Comparison of ENCODE assay signal across 19 mouse cellular contexts in the genomic region with DNA sequence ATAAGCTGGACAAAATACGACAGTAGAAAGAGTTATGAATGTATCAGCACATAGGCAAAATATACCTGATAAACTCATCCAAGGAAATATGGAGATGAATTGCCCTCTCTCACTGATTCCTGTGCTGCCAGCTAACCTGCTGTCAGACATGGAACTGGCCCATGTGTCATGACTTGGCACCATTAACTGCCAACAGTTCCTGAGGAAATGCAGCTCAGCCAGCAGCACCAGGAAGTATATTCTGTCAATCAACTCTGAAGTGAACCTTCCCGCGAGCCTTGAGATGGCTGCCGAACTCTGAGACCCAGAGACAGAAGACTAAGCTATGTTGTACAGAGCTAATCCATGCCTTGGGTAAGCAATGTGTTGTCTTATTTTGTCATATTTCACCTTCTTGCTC.
A peak's percentile ranks its signal among the peaks of the same experiment; 100 is the strongest.
DNase-seq lines count a peak whose midpoint lies in the region; ATAC-seq and TF ChIP-seq lines count a peak whose summit lies in the region.
"Had no signal": no experiment of that assay in that cellular context is flagged by ENCODE, and none has a peak within 500 bp of the region (broad histone marks: within the 10 kb centered on the region; RNA-seq: fewer than 3 reads in every experiment).

No protein-coding gene starts in this region.

- H3K27ac ChIP-seq in gastrocnemius, adult 2 months, result no peak overlapping the region
- H3K27ac ChIP-seq in lung, postnatal 0 days (ENCODE audit: low read length), result no peak overlapping the region
- H3K27ac ChIP-seq: embryonic facial prominence, embryonic 10.5 days; forebrain, embryonic 15.5 days; heart, embryonic 15.5 days; hindbrain, embryonic 12.5 days; kidney, embryonic 15.5 days; stomach, embryonic 15.5 days had no signal

- TF ChIP-seq CTCF in gastrocnemius, adult 2 months (IDR thresholded peaks at IDR 0.05), result no peak
- no peak for TF ChIP-seq CTCF in lung, postnatal 0 days (IDR thresholded peaks at IDR 0.05)

- DNase-seq in adrenal gland, postnatal 25 days, result peak; percentile 1
- no peak for DNase-seq in adrenal gland, postnatal 36 days
- peak; percentile 24 for DNase-seq in gastrocnemius, adult 2 months
- no peak for DNase-seq in gastrocnemius, postnatal 10 days
- peak; percentile 2 for DNase-seq in lung, postnatal 36 days
- DNase-seq in lung, postnatal 0 days (ENCODE audit: low spot score), result no peak
- DNase-seq in thymus, postnatal 4 days, result no peak
- DNase-seq: B cell, adult 2 months; cerebellum, adult 9-11 months; midbrain, embryonic 14.5 days; thymus, adult 2 months had no signal

- no peak for TF ChIP-seq EP300 in lung, postnatal 0 days (IDR thresholded peaks at IDR 0.05)

- no peaks in the 10 kb centered on the region for H3K9me3 ChIP-seq in lung, postnatal 0 days (ENCODE audit: low read length)
- H3K9me3 ChIP-seq: embryonic facial prominence, embryonic 10.5 days; forebrain, embryonic 15.5 days; heart, embryonic 15.5 days; hindbrain, embryonic 12.5 days; kidney, embryonic 15.5 days; stomach, embryonic 15.5 days had no signal

- H3K4me3 ChIP-seq in gastrocnemius, adult 2 months, result no peak overlapping the region
- no peak overlapping the region for H3K4me3 ChIP-seq in lung, postnatal 0 days (ENCODE audit: low read depth, low read length)
- H3K4me3 ChIP-seq: embryonic facial prominence, embryonic 10.5 days; forebrain, embryonic 15.5 days; heart, embryonic 15.5 days; hindbrain, embryonic 12.5 days; kidney, embryonic 15.5 days; stomach, embryonic 15.5 days had no signal

- ATAC-seq in lung, postnatal 0 days, result no peak
- 0 out of 2 replicates have a peak, but pooled peaks have one; percentile 26 for ATAC-seq in neutrophil, adult 5-6 weeks (ENCODE audit: extremely low read depth, insufficient number of reproducible peaks, low FRiP score, poor library complexity, severe bottlenecking)
- ATAC-seq: forebrain, embryonic 15.5 days; intestine, embryonic 16.5 days had no signal

- no peak overlapping the region for H3K9ac ChIP-seq in lung, postnatal 0 days (replicated peaks; ENCODE audit: low read depth)
- H3K9ac ChIP-seq: forebrain, embryonic 15.5 days; heart, embryonic 15.5 days; hindbrain, embryonic 12.5 days; kidney, embryonic 15.5 days; stomach, embryonic 15.5 days had no signal

- 55% methylated on average over 4 of the region's 4 CpGs for WGBS in lung, postnatal 0 days

- no peaks in the 10 kb centered on the region for H3K27me3 ChIP-seq in lung, postnatal 0 days (replicated peaks; ENCODE audit: insufficient read depth, low read length)
- H3K27me3 ChIP-seq: forebrain, embryonic 15.5 days; heart, embryonic 15.5 days; hindbrain, embryonic 12.5 days; kidney, embryonic 15.5 days; stomach, embryonic 15.5 days had no signal

- no peaks in the 10 kb centered on the region for H3K36me3 ChIP-seq in lung, postnatal 0 days (ENCODE audit: insufficient read depth, low read length)
- H3K36me3 ChIP-seq: embryonic facial prominence, embryonic 10.5 days; forebrain, embryonic 15.5 days; heart, embryonic 15.5 days; hindbrain, embryonic 12.5 days; kidney, embryonic 15.5 days; stomach, embryonic 15.5 days had no signal

- H3K4me1 ChIP-seq in lung, postnatal 0 days (ENCODE audit: insufficient read depth, low read depth, low read length), result no peaks in the 10 kb centered on the region
- H3K4me1 ChIP-seq: heart, embryonic 15.5 days; kidney, embryonic 15.5 days; stomach, embryonic 15.5 days had no signal

- intact Hi-C loops in gastrocnemius, adult 2 months (cut with DNase I), result no loop called here

- H3K4me2 ChIP-seq in lung, postnatal 0 days (replicated peaks; ENCODE audit: low read depth, low read length), result no peak overlapping the region
- H3K4me2 ChIP-seq: forebrain, embryonic 15.5 days; heart, embryonic 15.5 days; hindbrain, embryonic 12.5 days; kidney, embryonic 15.5 days; stomach, embryonic 15.5 days had no signal

Comparison
In these comparisons a context has a peak if more than half of its experiments do, and no peak if none do; other contexts are left out.
1. DNase-seq: peak in adrenal gland, postnatal 25 days (single experiment), gastrocnemius, adult 2 months (single experiment) and lung, postnatal 36 days (single experiment); none in adrenal gland, postnatal 36 days (0 of 2), gastrocnemius, postnatal 10 days (single experiment), lung, postnatal 0 days (single experiment) and thymus, postnatal 4 days (single experiment).